Mouse (Mus musculus) lung, postnatal 0 days (tissue): ENCODE data around the gene Sumo2. TPM values are rescaled to one million over a fixed set of nuclear protein-coding genes. Genes with fewer than 3 reads are reported as not detected.

ENCODE experiments used
- ATAC-seq: fragments of 200-750 bp; cut with Nextera tagmentation; 2 replicates; pipeline ENCODE4 v1.8.0; 2017; ENCODE audit warnings: moderate library complexity
- DNase-seq: peaks from one replicate; pipeline ENCODE4 v3.0.0-alpha.2; 2016; ENCODE audit warnings: low spot score
- H3K27ac ChIP-seq: fragments of 300-500 bp; sonication (generic); 2 replicates; pipeline ENCODE4 v1.5.1; 2014; ENCODE audit warnings: antibody characterized with exemption, mild to moderate bottlenecking, low read length, mixed read lengths
- H3K27me3 ChIP-seq: fragments of 300-500 bp; sonication (generic); replicated peaks from 2 replicates; pipeline ENCODE4 v1.6.1; 2014; ENCODE audit warnings: low read length, mixed read lengths; ENCODE audit not compliant: insufficient read depth
- H3K36me3 ChIP-seq: fragments of 300-500 bp; sonication (generic); 2 replicates; pipeline ENCODE4 v1.6.1; 2014; ENCODE audit warnings: low read length, mixed read lengths; ENCODE audit not compliant: insufficient read depth
- H3K4me1 ChIP-seq: fragments of 300-500 bp; sonication (generic); 2 replicates; pipeline ENCODE4 v1.6.1; 2014; ENCODE audit warnings: antibody characterized with exemption, low read depth, low read length, mixed read lengths; ENCODE audit not compliant: insufficient read depth
- H3K4me2 ChIP-seq: fragments of 300-500 bp; sonication (generic); replicated peaks from 2 replicates; pipeline ENCODE4 v1.6.1; 2014; ENCODE audit warnings: low read depth, mild to moderate bottlenecking, low read length, moderate library complexity, mixed read lengths
- H3K4me3 ChIP-seq: fragments of 300-500 bp; sonication (generic); 2 replicates; pipeline ENCODE4 v1.5.1; 2014; ENCODE audit warnings: low read depth, low read length
- H3K9ac ChIP-seq: fragments of 300-500 bp; sonication (generic); replicated peaks from 2 replicates; pipeline ENCODE4 v1.6.1; 2014; ENCODE audit warnings: low read depth, mild to moderate bottlenecking
- H3K9me3 ChIP-seq: fragments of 300-500 bp; sonication (generic); 2 replicates; pipeline ENCODE4 v1.6.1; 2016; ENCODE audit warnings: low read length, mixed read lengths
- CTCF ChIP-seq: IDR thresholded peaks from 2 replicates; pipeline ENCODE4 v1.5.1; 2016; ENCODE audit warnings: antibody characterized with exemption, mild to moderate bottlenecking
- EP300 ChIP-seq: IDR thresholded peaks from 2 replicates; pipeline ENCODE4 v1.6.1; 2016; ENCODE audit warnings: antibody characterized with exemption, mild to moderate bottlenecking, control low read depth
- WGBS: fragments of 180-500 bp; shearing (Covaris S2); extraction: QIAGEN DNeasy Blood & Tissue Kit; methylation state at CpG from one replicate; pipeline ENCODE4 v1.1.7; 2014; 5-methylcytosine and 5-hydroxymethylcytosine counted together
- polyA plus RNA-seq: library from polyadenylated mRNA; unstranded; fragments of >200 nt; fragmentation: Nextera tagmentation; extraction: Ambion mirVana; gene quantifications from 2 replicates; pipeline ENCODE4 v1.2.1, GENCODE M21; 2015

The Sumo2 gene
- polyA plus RNA-seq, 1 experiment from 2014 or later: 546 TPM

DNA sequence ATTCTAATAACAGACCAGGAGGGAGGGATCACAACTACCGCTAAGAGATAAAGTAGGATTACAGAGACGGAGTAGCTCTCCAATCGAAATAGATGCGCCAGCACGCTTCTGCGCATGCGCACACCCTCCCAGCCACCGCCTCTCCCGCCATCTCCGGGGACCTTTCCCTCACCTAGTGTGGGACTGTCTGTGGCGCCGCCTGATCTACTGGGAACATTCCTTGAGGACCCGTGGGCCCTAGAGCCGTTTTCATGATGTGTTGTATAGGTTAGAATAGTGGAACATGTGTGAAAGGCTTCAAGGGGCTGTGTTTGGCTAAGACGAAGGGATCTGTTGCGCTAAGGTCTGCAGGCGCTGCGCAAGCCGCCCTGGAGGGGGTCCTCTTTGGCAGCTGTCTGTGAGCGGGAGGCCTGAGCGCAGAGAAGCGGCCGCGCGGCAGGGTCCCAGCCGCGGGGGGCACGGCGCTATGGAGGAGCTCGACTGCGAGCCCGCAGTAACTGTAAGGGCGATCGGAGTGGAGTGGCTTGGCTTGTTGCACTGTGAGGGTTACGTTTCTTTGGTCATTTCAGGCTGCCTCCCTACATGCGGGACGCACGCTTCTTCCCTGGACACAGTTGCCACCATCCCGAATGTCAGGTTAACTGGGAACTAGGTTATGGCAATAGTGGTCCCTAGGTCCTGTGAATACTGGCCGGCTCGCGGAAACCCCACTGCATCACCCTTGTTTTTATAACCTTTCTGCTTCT, 28.2 kb upstream of the Sumo2 start, which contains the start of gene Nup85:
Gene Nup85 (plus strand): TSS at position 371 of the 746 bp plus-strand sequence.
- ATAC-seq: peak; percentile 94
- peak; percentile 98 for DNase-seq
- H3K9me3 ChIP-seq: no peaks in the 10 kb centered on the region
- no peaks in the 10 kb centered on the region; the same call in 1 of the 2 replicates for H3K4me1 ChIP-seq
- peak within 1 kb of the TSS; percentile 60 for H3K4me2 ChIP-seq
- peak within 1 kb of the TSS; percentile 78 for H3K27ac ChIP-seq
- peak within 1 kb of the TSS; percentile 70 for H3K9ac ChIP-seq
- no peaks in the 10 kb centered on the region; the same call in 1 of the 2 replicates for H3K36me3 ChIP-seq
- H3K27me3 ChIP-seq: no peaks in the 10 kb centered on the region
- peak within 1 kb of the TSS; percentile 45 for H3K4me3 ChIP-seq
- TF ChIP-seq EP300 (peak; percentile 96), CTCF (peak; percentile 37)
- WGBS: under 1% methylated on average over 42 of the region's 42 CpGs

- ATAC-seq: no peak
- no peaks in the 10 kb centered on the region; the same call in 1 of the 2 replicates for H3K4me1 ChIP-seq
- peak overlapping the region; percentile 45; the same call in 1 of the 2 replicates for H3K4me3 ChIP-seq
- WGBS: 39% methylated on average over 4 of the region's 4 CpGs
- H3K9ac ChIP-seq: peak overlapping the region; percentile 70; the same call in 1 of the 2 replicates
- TF ChIP-seq EP300 (no peak), CTCF (peak; percentile 34)
- DNase-seq: peak; percentile 11
- H3K27me3 ChIP-seq: no peaks in the 10 kb centered on the region
- no peak overlapping the region for H3K27ac ChIP-seq
- H3K4me2 ChIP-seq: peak overlapping the region; percentile 60
- no peaks in the 10 kb centered on the region for H3K36me3 ChIP-seq
- no peaks in the 10 kb centered on the region for H3K9me3 ChIP-seq
These were observed 27.3 kb upstream of the Sumo2 start for GRCm38 (mm10) chr11:115563406-115563805.

DNA sequence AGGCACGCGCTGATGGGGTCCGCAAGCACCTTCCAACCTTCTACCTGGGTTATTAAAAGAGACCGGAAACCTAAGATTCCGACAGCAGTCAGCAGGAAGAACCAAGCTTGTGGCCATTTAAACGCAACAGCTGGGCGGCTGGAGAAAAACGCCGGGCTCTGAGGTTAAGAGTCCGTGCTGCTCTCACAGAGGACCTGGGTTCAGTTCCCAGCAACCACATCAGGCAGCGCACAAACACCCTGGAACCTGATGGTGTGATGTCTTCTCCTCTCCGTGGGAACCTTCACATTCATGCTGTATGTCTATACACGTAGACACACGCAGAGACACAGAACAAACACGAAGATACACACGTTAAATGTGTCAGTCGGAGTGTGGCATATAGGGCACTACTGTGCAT, 19.6 kb upstream of the Sumo2 start:
- no peak for TF ChIP-seq CTCF
- no peak for TF ChIP-seq EP300
- Histone ChIP-seq H3K4me1 (no peaks in the 10 kb centered on the region), H3K27ac (no peak overlapping the region), H3K4me2 (no peak overlapping the region), H3K27me3 (no peaks in the 10 kb centered on the region), H3K9me3 (no peaks in the 10 kb centered on the region), H3K36me3 (no peaks in the 10 kb centered on the region), H3K4me3 (no peak overlapping the region), H3K9ac (no peak overlapping the region)
- WGBS: 71% methylated on average over 17 of the region's 17 CpGs
- DNase-seq (no peak), ATAC-seq (no peak)

DNA sequence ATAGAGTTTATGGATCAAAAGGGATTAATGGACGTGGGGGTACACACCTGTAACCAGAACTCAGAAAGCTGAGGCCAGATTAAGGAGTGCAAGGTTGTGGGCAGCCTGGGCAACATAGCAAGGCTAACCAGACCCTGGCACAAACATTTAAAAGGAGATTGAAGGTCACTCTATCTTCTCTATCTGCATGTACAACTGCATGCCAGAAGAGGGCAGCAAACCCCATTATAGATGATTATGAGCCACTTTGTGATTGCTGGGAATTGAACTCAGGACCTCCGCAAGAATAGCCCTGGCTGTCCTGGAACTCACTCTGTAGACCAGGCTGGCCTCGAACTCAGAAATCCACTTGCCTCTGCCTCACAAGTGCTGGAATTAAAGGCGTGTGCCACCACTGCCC, 16.7 kb upstream of the Sumo2 start:
- ATAC-seq: no peak
- H3K4me1 ChIP-seq: no peaks in the 10 kb centered on the region
- WGBS: 51% methylated on average over 4 of the region's 4 CpGs

DNA sequence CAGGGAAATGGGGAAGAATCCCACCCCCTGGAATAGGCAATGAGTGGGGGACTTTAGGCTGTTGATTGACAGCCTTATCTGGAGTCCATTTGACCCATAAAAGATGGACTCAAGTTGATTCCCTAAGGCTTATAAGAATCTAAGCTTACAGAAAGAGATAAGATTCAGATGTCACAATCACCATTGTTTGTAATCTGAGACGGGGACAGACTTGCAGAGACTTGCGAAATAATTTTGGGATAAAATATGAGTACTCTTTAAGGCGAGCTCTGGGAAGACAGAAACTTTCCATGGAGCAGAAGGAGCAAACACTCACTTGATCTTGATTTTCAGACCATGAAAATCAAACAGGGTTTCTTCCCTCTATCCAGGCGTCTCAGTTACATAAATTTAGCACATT, 7.5 kb upstream of the Sumo2 start:
- Histone ChIP-seq H3K27ac (no peak overlapping the region), H3K9ac (no peak overlapping the region), H3K36me3 (no peaks in the 10 kb centered on the region), H3K4me1 (no peaks in the 10 kb centered on the region), H3K4me3 (no peak overlapping the region), H3K4me2 (no peak overlapping the region), H3K27me3 (no peaks in the 10 kb centered on the region), H3K9me3 (no peaks in the 10 kb centered on the region)
- 37% methylated on average over 4 of the region's 4 CpGs for WGBS
- peak; percentile 79 for DNase-seq
- ATAC-seq: no peak
- TF ChIP-seq CTCF: no peak
- TF ChIP-seq EP300: no peak

More for the DNA sequence above, 16.7 kb upstream of the Sumo2 start:
- Histone ChIP-seq H3K9ac (no peak overlapping the region), H3K27ac (no peak overlapping the region), H3K9me3 (no peaks in the 10 kb centered on the region), H3K27me3 (no peaks in the 10 kb centered on the region), H3K36me3 (no peaks in the 10 kb centered on the region), H3K4me3 (no peak overlapping the region), H3K4me2 (no peak overlapping the region)
- peak; percentile 60 for TF ChIP-seq CTCF
- no peak for TF ChIP-seq EP300
- no peak for DNase-seq

DNA sequence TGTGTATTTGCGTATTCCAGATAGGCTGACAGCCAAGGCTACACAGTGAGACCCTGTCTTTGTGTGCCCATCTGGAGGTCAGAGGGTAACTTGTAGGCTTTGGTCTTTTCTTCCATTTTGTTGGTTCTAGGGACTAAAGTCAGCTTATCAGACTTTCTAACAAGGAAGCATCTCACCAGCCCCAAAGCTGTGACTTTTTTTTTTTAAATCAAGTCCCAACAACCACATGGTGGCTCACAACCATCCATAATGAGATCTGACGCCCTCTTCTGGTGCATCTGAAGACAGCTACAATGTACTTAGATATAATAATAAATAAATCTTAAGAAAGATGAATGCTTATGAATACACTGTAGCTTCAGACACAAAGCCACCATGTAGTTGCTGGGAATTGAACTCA, 2.0 kb upstream of the Sumo2 start:
- H3K9me3 ChIP-seq: no peaks in the 10 kb centered on the region
- WGBS: 55% methylated on average over 2 of the region's 2 CpGs
- DNase-seq (no peak), ATAC-seq (no peak)
- H3K27me3 ChIP-seq: no peaks in the 10 kb centered on the region
- H3K4me3 ChIP-seq: no peak overlapping the region
- H3K4me1 ChIP-seq: 0 out of 2 replicates have a peak, but pooled peaks cover 2% of the 10 kb centered on the region
- no peak overlapping the region for H3K4me2 ChIP-seq
- no peaks in the 10 kb centered on the region for H3K36me3 ChIP-seq
- H3K9ac ChIP-seq: no peak overlapping the region
- TF ChIP-seq EP300 (no peak), CTCF (peak; percentile 18; the same call in 1 of the 2 replicates)
- no peak overlapping the region for H3K27ac ChIP-seq
